Comparison of ENCODE assay signal across 26 mouse cellular contexts in the genomic region with DNA sequence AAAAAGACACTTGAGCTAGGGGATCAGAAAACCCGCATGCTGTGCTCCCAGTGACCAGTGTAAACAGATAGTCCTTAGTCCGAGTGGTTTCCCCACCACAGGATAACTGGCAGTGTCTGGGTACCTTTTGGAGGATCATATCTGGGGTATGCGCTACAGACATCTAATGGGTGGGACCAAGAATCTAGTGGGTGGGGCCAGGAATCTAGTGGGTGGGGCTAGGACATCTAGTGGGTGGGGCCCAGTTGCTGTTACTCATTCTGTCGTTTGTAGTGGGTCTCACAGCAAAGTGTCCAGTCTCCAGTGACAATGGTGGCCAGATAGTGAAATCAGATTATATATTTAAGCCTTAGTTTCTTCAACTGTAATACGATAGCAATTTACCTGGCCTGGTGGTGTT. TPM values are rescaled to one million over a fixed set of nuclear protein-coding genes. Genes with fewer than 3 reads are reported as not detected.
DNase-seq lines count a peak whose midpoint lies in the region; ATAC-seq and TF ChIP-seq lines count a peak whose summit lies in the region.
"Had no signal": no experiment of that assay in that cellular context is flagged by ENCODE, and none has a peak within 500 bp of the region (broad histone marks: within the 10 kb centered on the region; RNA-seq: fewer than 3 reads in every experiment).

No protein-coding gene starts in this region.

- no peaks in the 10 kb centered on the region for H3K36me3 ChIP-seq in kidney, postnatal 0 days (ENCODE audit: insufficient read depth, low read length)
- no peaks in the 10 kb centered on the region for H3K36me3 ChIP-seq in liver, embryonic 12.5 days
- H3K36me3 ChIP-seq: embryonic facial prominence, embryonic 10.5 days; forebrain, embryonic 12.5 days; heart, embryonic 10.5 days; hindbrain, embryonic 15.5 days; limb, embryonic 13.5 days; midbrain, embryonic 10.5 days; neural tube, embryonic 13.5 days had no signal

- DNase-seq in kidney, postnatal 0 days (ENCODE audit: low spot score), result no peak
- DNase-seq in kidney, adult 18-20 months, result no peak
- peak; percentile 78 for DNase-seq in c-Kit-positive CD71-positive TER-119-positive erythroid progenitor cells, embryonic 14.5 days (ENCODE audit: low spot score)
- DNase-seq in heart, postnatal 14 days, result no peak
- DNase-seq in layer of hippocampus, adult 18-20 months (ENCODE audit: low spot score in 2 of 2), result no peak
- DNase-seq in testis, postnatal 10 days (ENCODE audit: low spot score), result no peak
- DNase-seq: cerebellum, adult 11 months; cerebellum, postnatal 10 days; gastrocnemius, postnatal 36 days; kidney, adult 8-10 months; kidney, postnatal 14 days; layer of hippocampus, postnatal 36 days; lung, embryonic 14.5 days; retina, postnatal 1 day; thymus, postnatal 25 days had no signal

- H3K4me2 ChIP-seq in kidney, postnatal 0 days (ENCODE audit: low read length), result no peak overlapping the region
- H3K4me2 ChIP-seq in liver, embryonic 12.5 days, result peak overlapping the region; percentile 22; the same call in 1 of the 2 replicates
- H3K4me2 ChIP-seq: forebrain, embryonic 12.5 days; hindbrain, embryonic 15.5 days; limb, embryonic 13.5 days; lung, embryonic 14.5 days; neural tube, embryonic 13.5 days had no signal

- H3K27ac ChIP-seq in kidney, postnatal 0 days, result no peak overlapping the region
- peak overlapping the region; percentile 95 for H3K27ac ChIP-seq in liver, embryonic 12.5 days
- H3K27ac ChIP-seq: embryonic facial prominence, embryonic 10.5 days; forebrain, embryonic 12.5 days; hindbrain, embryonic 15.5 days; limb, embryonic 13.5 days; neural tube, embryonic 13.5 days had no signal

- 0 out of 2 replicates have a peak, but pooled peaks have one; percentile 20 for ATAC-seq in kidney, postnatal 0 days (replicated peaks; ENCODE audit: low FRiP score, low read depth)
- peak; percentile 56 for ATAC-seq in liver, embryonic 12.5 days
- peak; percentile 48 for ATAC-seq in megakaryocyte progenitor cell, adult 5-6 weeks (replicated peaks; ENCODE audit: poor library complexity)
- ATAC-seq: midbrain, embryonic 16.5 days had no signal

- no peaks in the 10 kb centered on the region for H3K9me3 ChIP-seq in kidney, postnatal 0 days (replicated peaks; ENCODE audit: low read length)
- no peaks in the 10 kb centered on the region for H3K9me3 ChIP-seq in liver, embryonic 12.5 days (replicated peaks)
- H3K9me3 ChIP-seq: embryonic facial prominence, embryonic 10.5 days; forebrain, embryonic 12.5 days; heart, embryonic 10.5 days; hindbrain, embryonic 15.5 days; limb, embryonic 13.5 days; midbrain, embryonic 10.5 days; neural tube, embryonic 13.5 days had no signal

- no peak overlapping the region for H3K4me3 ChIP-seq in kidney, postnatal 0 days (replicated peaks; ENCODE audit: low read depth, low read length)
- no peak overlapping the region for H3K4me3 ChIP-seq in liver, embryonic 12.5 days
- H3K4me3 ChIP-seq: embryonic facial prominence, embryonic 10.5 days; forebrain, embryonic 12.5 days; heart, embryonic 10.5 days; hindbrain, embryonic 15.5 days; limb, embryonic 13.5 days; midbrain, embryonic 10.5 days; myocyte; neural tube, embryonic 13.5 days had no signal

- TF ChIP-seq CTCF in kidney, postnatal 0 days (IDR thresholded peaks at IDR 0.05; ENCODE audit: low read depth), result no peak

- no peaks in the 10 kb centered on the region for H3K4me1 ChIP-seq in kidney, postnatal 0 days (replicated peaks; ENCODE audit: insufficient read depth, low read length)
- peaks cover 73% of the 10 kb centered on the region for H3K4me1 ChIP-seq in liver, embryonic 12.5 days
- H3K4me1 ChIP-seq: forebrain, embryonic 12.5 days; hindbrain, embryonic 15.5 days; limb, embryonic 13.5 days; neural tube, embryonic 13.5 days had no signal

- H3K9ac ChIP-seq in kidney, postnatal 0 days (ENCODE audit: low read depth, low read length), result no peak overlapping the region
- no peak overlapping the region; the same call in 1 of the 2 replicates for H3K9ac ChIP-seq in liver, embryonic 12.5 days
- H3K9ac ChIP-seq: forebrain, embryonic 12.5 days; hindbrain, embryonic 15.5 days; limb, embryonic 13.5 days; lung, embryonic 14.5 days; neural tube, embryonic 13.5 days had no signal

- no peaks in the 10 kb centered on the region for H3K27me3 ChIP-seq in kidney, postnatal 0 days (ENCODE audit: insufficient read depth, low read length)
- H3K27me3 ChIP-seq in liver, embryonic 12.5 days (replicated peaks), result no peaks in the 10 kb centered on the region
- H3K27me3 ChIP-seq: forebrain, embryonic 12.5 days; hindbrain, embryonic 15.5 days; limb, embryonic 13.5 days; neural tube, embryonic 13.5 days had no signal

- intact Hi-C loops in heart, postnatal 14 days (cut with DNase I), result no loop called here

- 79% methylated on average over 5 of the region's 5 CpGs for WGBS in kidney, postnatal 0 days
- 42% methylated on average over 5 of the region's 5 CpGs for WGBS in liver, embryonic 12.5 days (ENCODE audit: insufficient replicate concordance)

RNA-seq across cellular contexts. Expression of a gene that starts 14.5 kb away (rescaled TPM):
- polyA plus RNA-seq in kidney, postnatal 0 days (2015; fragmentation: Nextera tagmentation; extraction: Ambion mirVana), result 4.5 and 5.1 TPM in 2 replicates
- 19.2 and 21.5 TPM in 2 replicates for polyA plus RNA-seq in liver, embryonic 12.5 days (2016; fragmentation: Nextera tagmentation; extraction: Ambion mirVana)
- 2.4 and 2.6 TPM in 2 replicates for total RNA-seq in megakaryocyte progenitor cell, adult 5-6 weeks (2015)
- 0.08 and 0.47 TPM in 2 replicates for total RNA-seq in megakaryocyte progenitor cell, adult 5-6 weeks (2017)
- total RNA-seq in heart, postnatal 14 days (2021), result 100 to 1,000 TPM in 1 of 2 experiments, 10 to 100 TPM in 1; 88.1 to 110 TPM
- total RNA-seq in layer of hippocampus, adult 18-20 months (2021), result 10 to 100 TPM; 12.2 to 14.2 TPM

Comparison
In these comparisons a context has a peak if more than half of its experiments do, and no peak if none do; other contexts are left out.
1. RNA of a gene that starts 14.5 kb away (total RNA-seq): 88.1 to 110 TPM in heart, postnatal 14 days; 12.2 to 14.2 TPM in layer of hippocampus, adult 18-20 months and 0.08 to 2.6 TPM in megakaryocyte progenitor cell, adult 5-6 weeks; every median in the first group is over 4 times any median in the second.
2. Peak in every context shown above with its lines, with median percentiles within 50 percentile points of each other: ATAC-seq.